Mouse (Mus musculus) left cerebral cortex, postnatal 4 days (tissue): ENCODE measurements around the gene Gm49661. TPM values are rescaled to one million over a fixed set of nuclear protein-coding genes. Genes with fewer than 3 reads are reported as not detected.
A peak's percentile ranks its signal among the peaks of the same experiment; 100 is the strongest.

Source experiments
- DNase-seq: peaks from one replicate; pipeline ENCODE4 v3.0.0-alpha.2; 2022
- intact Hi-C: fragments of 180-260 bp; cut with DNase I; formaldehyde crosslinking; loops from one replicate; pipeline ENCODE4 v1.15.1; 2025
- microRNA-seq: library from miRNA; unstranded; fragments of <30 nt; microRNA quantifications from one replicate; pipeline ENCODE4 v1.2.0, GENCODE M21; 2022
- total RNA-seq, 2 experiments: library from RNA; stranded (reverse); gene quantifications; 2 replicates each; pipeline ENCODE4 v1.2.3; 2021

Gm49661 gene
- total RNA-seq, 2 experiments from 2014 or later: not detected

GRCm38 (mm10) chr8:84936041-84936961 is 32.9 kb downstream of the Gm49661 start:
- intact Hi-C loops: no loop called here
- DNase-seq: no peak

- intact Hi-C loops: no loop called here
- DNase-seq: no peak
Observed at GRCm38 (mm10) chr8:84935489-84935888, 33.7 kb downstream of the Gm49661 start.

- peak; percentile 83 for DNase-seq
- intact Hi-C loops: no loop called here
Observed at GRCm38 (mm10) chr8:84934860-84935259, 34.4 kb downstream of the Gm49661 start.

GRCm38 (mm10) chr8:84933767-84934559 is 35.3 kb downstream of the Gm49661 start:
- intact Hi-C loops: no loop called here
- no peak for DNase-seq

- no peak for DNase-seq
- intact Hi-C loops: no loop called here
Observed at GRCm38 (mm10) chr8:84930582-84930981, 38.7 kb downstream of the Gm49661 start.

GRCm38 (mm10) chr8:84928456-84929306 is 40.6 kb downstream of the Gm49661 start:
- intact Hi-C loops: no loop called here
- peak; percentile 82 for DNase-seq

- intact Hi-C loops: no loop called here
Observed at GRCm38 (mm10) chr8:84927513-84927912, 41.7 kb downstream of the Gm49661 start.

GRCm38 (mm10) chr8:84925557-84925956 is 43.7 kb downstream of the Gm49661 start:
- DNase-seq: no peak
- intact Hi-C loops: no loop called here

More at GRCm38 (mm10) chr8:84927513-84927912, 41.7 kb downstream of the Gm49661 start:
- DNase-seq: no peak

GRCm38 (mm10) chr8:84921596-84921995 is 47.6 kb downstream of the Gm49661 start:
- intact Hi-C loops: no loop called here
- DNase-seq: no peak

GRCm38 (mm10) chr8:84918646-84919045 is 50.6 kb downstream of the Gm49661 start:
- DNase-seq: no peak
- intact Hi-C loops: no loop called here

- no peak for DNase-seq
- intact Hi-C loops: no loop called here
Observed at GRCm38 (mm10) chr8:84917781-84918180, 51.5 kb downstream of the Gm49661 start.

Small RNAs within 50 kb of the gene (microRNA-seq; reads per million reads assigned to microRNA genes)
- 5.1 reads per million, percentile 11 among the genes with 10 or more reads in this experiment for gene Gm24197

Other genes with a start within 250 kb of the Gm49661 start
- not detected for gene G430095P16Rik, start 246.4 kb downstream of the Gm49661 start, total RNA-seq
- gene Nfix, start 169.1 kb downstream of the Gm49661 start, total RNA-seq: 100 to 1,000 TPM; 674 to 782 TPM
- 1 to 10 TPM; 4.9 to 5.5 TPM for gene Dand5, start 146.6 kb downstream of the Gm49661 start, total RNA-seq
- gene Gadd45gip1, start 137.9 kb downstream of the Gm49661 start, total RNA-seq: 10 to 100 TPM; 18.4 to 18.9 TPM
- gene Rad23a, start 128.8 kb downstream of the Gm49661 start, total RNA-seq: 10 to 100 TPM; 44.1 to 49.7 TPM
- 100 to 1,000 TPM; 528 to 548 TPM for gene Calr, start 122.5 kb downstream of the Gm49661 start, total RNA-seq
- 10 to 100 TPM; 86.2 to 90.4 TPM for gene Farsa, start 112.4 kb downstream of the Gm49661 start, total RNA-seq
- gene Syce2, start 97.3 kb downstream of the Gm49661 start, total RNA-seq: 10 to 100 TPM; 42.0 to 42.4 TPM
- gene Gcdh, start 75.5 kb downstream of the Gm49661 start, total RNA-seq: 10 to 100 TPM; 30.8 to 32.7 TPM
- gene Klf1, start 67.5 kb downstream of the Gm49661 start, total RNA-seq: under 1 TPM in 1 of 2 experiments, not detected in 1; 0.24 TPM
- 1 to 10 TPM; 2.8 to 4.1 TPM for gene Dnase2a, start 60.9 kb downstream of the Gm49661 start, total RNA-seq
- gene Mast1, start 32.1 kb downstream of the Gm49661 start, total RNA-seq: 100 to 1,000 TPM; 195 to 210 TPM
- 1 to 10 TPM; 6.7 to 8.3 TPM for gene Rtbdn, start 22.4 kb downstream of the Gm49661 start, total RNA-seq
- 100 to 1,000 TPM; 665 to 681 TPM for gene Prdx2, start 154 bp upstream of the Gm49661 start, total RNA-seq
- 10 to 100 TPM; 41.1 to 42.1 TPM for gene Rnaseh2a, start 334 bp upstream of the Gm49661 start, total RNA-seq
- 10 to 100 TPM; 12.5 to 13.5 TPM for gene Junb, start 9.3 kb upstream of the Gm49661 start, total RNA-seq
- gene Hook2, start 21.2 kb upstream of the Gm49661 start, total RNA-seq: 10 to 100 TPM; 28.3 to 32.5 TPM
- gene Best2, start 45.1 kb upstream of the Gm49661 start, total RNA-seq: not detected
- gene Asna1, start 55.8 kb upstream of the Gm49661 start, total RNA-seq: 100 to 1,000 TPM; 106 to 107 TPM
- 100 to 1,000 TPM; 158 to 163 TPM for gene Trir, start 57.4 kb upstream of the Gm49661 start, total RNA-seq
- gene Tnpo2, start 67.5 kb upstream of the Gm49661 start, total RNA-seq: 100 to 1,000 TPM; 163 to 179 TPM
- gene Fbxw9, start 90.6 kb upstream of the Gm49661 start, total RNA-seq: 10 to 100 TPM; 79.0 to 80.0 TPM
- not detected for gene Gm5741, start 98.5 kb upstream of the Gm49661 start, total RNA-seq
- 10 to 100 TPM; 79.9 to 82.3 TPM for gene Dhps, start 102.3 kb upstream of the Gm49661 start, total RNA-seq
- 10 to 100 TPM; 60.9 to 61.2 TPM for gene Wdr83os, start 111.3 kb upstream of the Gm49661 start, total RNA-seq
- 10 to 100 TPM; 21.4 to 21.7 TPM for gene Wdr83, start 111.9 kb upstream of the Gm49661 start, total RNA-seq
- 10 to 100 TPM; 25.2 to 26.5 TPM for gene Man2b1, start 113.8 kb upstream of the Gm49661 start, total RNA-seq
- 1 to 10 TPM; 6.5 to 6.8 TPM for gene Zfp791, start 153.7 kb upstream of the Gm49661 start, total RNA-seq
- gene Cks1brt, start 182.5 kb upstream of the Gm49661 start, total RNA-seq: not detected